Mouse (Mus musculus) neural tube, embryonic 14.5 days (tissue): ENCODE measurements around the gene Prc1. TPM values are rescaled to one million over a fixed set of nuclear protein-coding genes. Genes with fewer than 3 reads are reported as not detected.

ENCODE experiments used
- ATAC-seq: fragments of 200-750 bp; cut with Nextera tagmentation; 2 replicates; pipeline ENCODE4 v1.8.0; 2017; ENCODE audit warnings: low read depth, mild to moderate bottlenecking, moderate TSS enrichment, moderate library complexity
- H3K27ac ChIP-seq: fragments of 300-500 bp; sonication (generic); 2 replicates; pipeline ENCODE4 v1.5.1; 2014; ENCODE audit warnings: low read depth, mild to moderate bottlenecking, control low read depth, low read length, moderate library complexity, mixed read lengths
- H3K27me3 ChIP-seq: fragments of 300-500 bp; sonication (generic); 2 replicates; pipeline ENCODE4 v1.6.1; 2014; ENCODE audit warnings: low read length; ENCODE audit not compliant: control insufficient read depth, insufficient read depth
- H3K36me3 ChIP-seq: fragments of 300-500 bp; sonication (generic); 2 replicates; pipeline ENCODE4 v1.6.1; 2014; ENCODE audit warnings: low read length, mixed read lengths; ENCODE audit not compliant: control insufficient read depth, insufficient read depth
- H3K4me1 ChIP-seq: fragments of 300-500 bp; sonication (generic); 2 replicates; pipeline ENCODE4 v1.6.1; 2014; ENCODE audit warnings: low read length; ENCODE audit not compliant: control insufficient read depth, insufficient read depth
- H3K4me2 ChIP-seq: fragments of 300-500 bp; sonication (generic); 2 replicates; pipeline ENCODE4 v1.6.1; 2014; ENCODE audit warnings: mild to moderate bottlenecking, low read depth, low read length, control low read depth
- H3K4me3 ChIP-seq: fragments of 300-500 bp; sonication (generic); 2 replicates; pipeline ENCODE4 v1.5.1; 2014; ENCODE audit warnings: low read depth, low read length, control low read depth, mixed read lengths
- H3K9ac ChIP-seq: fragments of 300-500 bp; sonication (generic); replicated peaks from 2 replicates; pipeline ENCODE4 v1.6.1; 2014; ENCODE audit warnings: low read depth, mild to moderate bottlenecking, control low read depth, low read length, mixed read lengths
- H3K9me3 ChIP-seq: fragments of 300-500 bp; sonication (generic); 2 replicates; pipeline ENCODE4 v1.6.1; 2016; ENCODE audit warnings: low read length; ENCODE audit not compliant: control insufficient read depth
- WGBS: fragments of 180-500 bp; shearing (Covaris S2); extraction: QIAGEN DNeasy Blood & Tissue Kit; methylation state at CpG from one replicate; pipeline ENCODE4 v1.1.7; 2014; 5-methylcytosine and 5-hydroxymethylcytosine counted together
- polyA plus RNA-seq: library from polyadenylated mRNA; unstranded; fragments of >200 nt; fragmentation: Nextera tagmentation; extraction: Ambion mirVana; gene quantifications from 2 replicates; pipeline ENCODE4 v1.2.1, GENCODE M21; 2014

The Prc1 gene
- polyA plus RNA-seq, 1 experiment from 2014 or later, result 21.5 TPM

DNA sequence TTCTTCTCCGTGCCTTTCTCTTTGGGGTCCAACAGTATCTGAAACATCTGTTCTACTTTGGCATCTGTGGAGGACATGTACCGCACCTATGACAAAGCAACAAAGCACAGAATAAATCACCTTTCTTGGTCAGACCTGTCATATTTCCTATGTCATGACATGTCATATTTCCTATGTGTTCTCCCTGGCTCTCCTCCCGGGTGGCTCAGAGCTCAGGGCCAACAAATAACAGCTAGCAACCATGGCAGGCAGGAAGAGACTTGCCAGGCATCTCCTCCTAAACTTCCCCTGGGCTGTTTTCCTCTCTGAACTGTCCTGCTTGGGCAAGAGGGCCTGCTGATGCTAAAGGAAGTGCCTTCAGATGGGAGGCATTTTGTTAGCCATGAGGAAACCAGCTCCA lies 42.7 kb downstream of the Prc1 start:
- Histone ChIP-seq H3K9ac (no peak overlapping the region), H3K27ac (no peak overlapping the region), H3K4me2 (no peak overlapping the region), H3K9me3 (no peaks in the 10 kb centered on the region), H3K36me3 (peaks cover 44% of the 10 kb centered on the region), H3K4me3 (no peak overlapping the region), H3K27me3 (no peaks in the 10 kb centered on the region), H3K4me1 (peaks cover 28% of the 10 kb centered on the region)
- ATAC-seq, result no peak
- 94% methylated on average over 3 of the region's 3 CpGs for WGBS

DNA sequence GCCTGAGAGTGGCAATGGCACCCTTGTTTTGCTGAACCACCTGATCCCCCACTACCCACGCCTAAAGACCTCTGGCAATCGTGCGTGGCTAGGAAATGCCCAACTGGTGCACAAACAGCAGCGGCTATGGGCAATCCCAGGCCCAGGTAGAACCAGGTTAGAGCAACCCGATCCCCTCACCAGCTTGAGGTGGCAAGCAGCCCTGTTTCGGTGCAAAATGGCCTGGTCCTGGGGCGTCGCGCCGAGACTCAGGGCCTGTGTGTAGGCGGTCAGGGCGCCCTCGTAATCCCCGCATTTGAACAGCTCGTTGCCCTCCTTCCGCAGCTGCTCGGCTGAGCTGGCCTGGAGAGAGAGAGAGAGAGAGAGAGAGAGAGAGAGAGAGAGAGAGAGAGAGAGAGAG lies 45.1 kb downstream of the Prc1 start:
- no peaks in the 10 kb centered on the region for H3K27me3 ChIP-seq
- peak overlapping the region; percentile 65 for H3K9ac ChIP-seq
- no peak for ATAC-seq
- peak overlapping the region; percentile 58 for H3K27ac ChIP-seq
- peak overlapping the region; percentile 53 for H3K4me3 ChIP-seq
- peaks cover 20% of the 10 kb centered on the region for H3K36me3 ChIP-seq
- 4% methylated on average over 17 of the region's 17 CpGs for WGBS
- H3K9me3 ChIP-seq, result no peaks in the 10 kb centered on the region
- peak overlapping the region; percentile 85 for H3K4me2 ChIP-seq
- H3K4me1 ChIP-seq, result peaks cover 39% of the 10 kb centered on the region

DNA sequence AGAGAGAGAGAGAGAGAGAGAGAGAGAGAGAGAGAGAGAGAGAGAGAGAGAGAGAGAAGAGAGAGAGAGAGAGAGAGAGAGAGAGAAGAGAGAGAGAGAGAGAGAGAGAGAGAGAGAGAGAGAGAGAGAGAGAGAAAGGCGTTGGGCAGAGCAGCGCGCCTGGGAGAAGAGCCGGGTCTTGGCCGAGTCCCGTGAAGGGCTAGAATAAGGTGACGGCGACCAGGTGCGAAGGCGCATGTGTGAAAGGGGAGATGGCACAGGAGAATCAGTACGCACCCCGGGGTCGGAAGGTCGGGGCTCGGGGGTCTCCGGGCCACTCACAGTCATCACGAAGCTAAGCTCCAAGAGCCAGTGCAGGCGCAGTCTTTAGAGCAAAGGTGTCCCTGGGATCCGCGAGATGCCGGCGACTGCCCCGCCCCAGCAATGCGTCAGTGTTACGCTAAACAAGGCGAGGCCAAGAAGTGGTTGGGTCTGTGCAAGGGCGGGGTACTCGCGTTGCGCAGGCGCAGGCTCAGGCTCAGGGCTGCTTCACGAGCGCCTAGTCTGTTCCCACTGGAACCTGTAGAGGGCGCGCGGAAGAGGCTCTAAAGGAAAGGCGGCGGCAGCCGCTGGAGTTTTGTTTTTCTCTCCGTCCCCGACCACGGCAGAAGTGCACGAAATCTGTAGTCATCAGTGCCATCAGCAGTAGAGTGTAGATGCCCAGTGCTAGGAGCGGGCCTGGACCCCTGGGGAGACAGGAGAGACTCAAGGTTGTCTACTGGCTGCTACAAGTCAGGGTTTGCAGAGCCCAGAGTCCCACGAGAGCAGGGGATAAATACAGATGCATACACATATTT lies 45.8 kb downstream of the Prc1 start:
- H3K9ac ChIP-seq, result peak overlapping the region; percentile 65
- WGBS, result under 1% methylated on average over 45 of the region's 45 CpGs
- no peaks in the 10 kb centered on the region for H3K27me3 ChIP-seq
- peak overlapping the region; percentile 53 for H3K4me3 ChIP-seq
- ATAC-seq, result peak; percentile 97
- H3K27ac ChIP-seq, result peak overlapping the region; percentile 58
- H3K4me1 ChIP-seq, result peaks cover 38% of the 10 kb centered on the region
- H3K4me2 ChIP-seq, result peak overlapping the region; percentile 85
- peaks cover 14% of the 10 kb centered on the region for H3K36me3 ChIP-seq
- H3K9me3 ChIP-seq, result no peaks in the 10 kb centered on the region

DNA sequence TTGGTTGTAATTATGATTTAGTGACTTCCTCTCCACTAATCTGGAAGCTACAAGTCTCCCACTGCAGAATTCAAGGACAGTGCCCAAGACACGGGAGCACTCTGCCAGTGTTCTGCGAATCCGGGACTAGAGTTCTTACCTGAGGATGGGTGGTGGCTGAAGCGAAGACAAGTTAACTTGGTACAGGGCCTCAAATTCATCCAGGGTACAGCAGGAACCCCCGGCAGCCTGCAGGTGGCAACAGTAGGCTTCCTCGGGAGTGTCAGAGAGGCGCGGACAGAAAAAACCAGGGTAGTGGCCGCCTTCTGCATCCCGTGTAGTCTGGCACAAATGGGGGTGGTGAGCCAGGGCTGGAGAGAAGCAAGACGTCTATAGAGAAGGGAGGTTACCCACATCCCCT lies 46.5 kb downstream of the Prc1 start, which contains the start of gene Unc45a:
Gene Unc45a, minus strand, starts transcription at position 213 of the 400 bp plus-strand sequence.
- Histone ChIP-seq H3K9ac (peak within 1 kb of the TSS; percentile 65), H3K36me3 (peaks cover 10% of the 10 kb centered on the region), H3K27ac (peak within 1 kb of the TSS; percentile 58), H3K27me3 (no peaks in the 10 kb centered on the region), H3K4me3 (peak within 1 kb of the TSS; percentile 53), H3K9me3 (no peaks in the 10 kb centered on the region), H3K4me1 (peaks cover 34% of the 10 kb centered on the region), H3K4me2 (peak within 1 kb of the TSS; percentile 85)
- peak; percentile 35 for ATAC-seq
- 3% methylated on average over 11 of the region's 11 CpGs for WGBS

DNA sequence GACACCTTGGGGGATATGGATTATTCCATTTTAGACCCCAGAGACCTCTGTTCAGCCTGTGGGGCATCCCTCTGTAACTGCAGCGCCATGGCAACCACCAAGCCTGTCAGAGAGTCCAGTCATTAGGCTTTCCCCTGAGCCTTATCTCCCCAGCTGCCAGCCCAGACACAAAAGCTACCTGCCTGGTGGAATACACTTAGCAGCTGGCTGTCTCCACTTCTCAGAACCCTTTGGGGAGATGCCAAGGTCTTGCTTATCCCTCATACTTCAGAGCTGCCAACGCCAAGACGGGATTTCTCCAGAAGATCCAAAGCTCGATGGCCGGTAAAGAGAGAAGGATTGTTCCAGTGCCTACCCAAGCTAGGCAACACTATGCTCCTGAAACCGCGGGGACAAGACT lies 47.5 kb downstream of the Prc1 start:
- H3K36me3 ChIP-seq, result no peaks in the 10 kb centered on the region
- H3K27me3 ChIP-seq, result no peaks in the 10 kb centered on the region
- H3K4me1 ChIP-seq, result peaks cover 34% of the 10 kb centered on the region
- ATAC-seq, result no peak
- WGBS, result 65% methylated on average over 7 of the region's 7 CpGs
- H3K27ac ChIP-seq, result 0 out of 2 replicates have a peak overlapping the region, but pooled peaks have one; percentile 23
- no peak overlapping the region for H3K4me2 ChIP-seq
- H3K9me3 ChIP-seq, result no peaks in the 10 kb centered on the region
- H3K4me3 ChIP-seq, result no peak overlapping the region
- H3K9ac ChIP-seq, result no peak overlapping the region

DNA sequence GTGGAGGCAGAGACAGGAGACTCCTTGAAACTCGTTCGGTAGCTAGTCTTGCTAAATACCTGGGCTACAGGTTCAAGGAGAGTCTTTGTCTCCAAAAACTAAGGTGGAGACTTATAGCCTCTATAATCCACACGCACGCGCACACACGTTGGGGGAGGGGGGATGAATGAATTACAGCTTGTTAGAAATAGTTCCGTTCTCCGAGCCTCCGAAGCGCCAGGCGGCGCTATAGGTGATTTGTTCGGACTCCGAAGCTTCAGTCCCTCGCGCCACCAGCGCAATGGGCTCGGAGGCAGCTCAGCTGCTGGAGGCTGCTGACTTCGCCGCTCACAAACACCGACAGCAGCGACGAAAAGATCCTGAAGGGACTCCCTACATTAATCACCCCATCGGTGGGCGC lies 48.6 kb downstream of the Prc1 start, which contains the start of gene Hddc3:
Gene Hddc3, plus strand, starts transcription at position 247 of the 400 bp plus-strand sequence.
- Histone ChIP-seq H3K4me3 (peak within 1 kb of the TSS; percentile 44), H3K4me2 (peak within 1 kb of the TSS; percentile 80), H3K27me3 (no peaks in the 10 kb centered on the region), H3K9me3 (no peaks in the 10 kb centered on the region), H3K27ac (peak within 1 kb of the TSS; percentile 73), H3K36me3 (no peaks in the 10 kb centered on the region), H3K9ac (peak within 1 kb of the TSS; percentile 72), H3K4me1 (peaks cover 31% of the 10 kb centered on the region)
- WGBS, result 2% methylated on average over 25 of the region's 25 CpGs
- ATAC-seq, result peak; percentile 26

DNA sequence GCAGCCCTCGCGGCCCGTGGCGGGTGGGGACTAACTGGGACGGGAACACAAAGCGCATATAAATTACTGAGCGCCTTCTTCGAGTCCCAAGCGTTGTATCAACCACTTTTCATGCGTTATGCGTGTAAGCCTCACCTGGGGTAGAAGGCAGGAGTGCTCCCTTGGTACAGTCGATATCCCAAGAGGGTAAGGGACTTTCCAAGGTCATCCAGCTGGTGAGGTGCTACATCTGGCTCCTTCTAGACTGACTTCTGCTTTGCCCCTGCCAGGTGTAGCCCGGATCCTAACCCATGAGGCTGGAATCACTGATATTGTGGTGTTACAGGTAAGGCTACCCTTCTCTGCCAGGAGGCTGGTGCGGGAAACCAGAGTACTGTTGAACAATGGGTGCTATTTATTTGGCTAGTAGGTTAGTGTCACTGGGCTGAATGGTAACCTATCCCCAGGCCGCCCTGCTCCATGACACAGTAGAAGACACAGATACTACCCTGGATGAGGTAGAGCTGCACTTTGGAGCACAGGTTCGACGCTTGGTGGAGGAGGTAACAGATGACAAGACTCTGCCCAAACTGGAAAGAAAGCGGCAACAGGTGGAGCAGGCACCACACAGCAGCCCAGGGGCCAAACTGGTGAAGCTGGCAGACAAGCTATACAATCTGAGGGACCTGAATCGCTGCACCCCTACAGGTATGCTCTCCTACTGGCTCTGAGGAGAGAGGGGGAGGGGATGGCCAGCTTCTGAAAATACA lies 49.2 kb downstream of the Prc1 start:
- peak overlapping the region; percentile 72 for H3K9ac ChIP-seq
- H3K36me3 ChIP-seq, result no peaks in the 10 kb centered on the region
- no peaks in the 10 kb centered on the region for H3K9me3 ChIP-seq
- H3K27ac ChIP-seq, result peak overlapping the region; percentile 73
- H3K4me1 ChIP-seq, result peaks cover 25% of the 10 kb centered on the region
- peak overlapping the region; percentile 44 for H3K4me3 ChIP-seq
- H3K27me3 ChIP-seq, result no peaks in the 10 kb centered on the region
- H3K4me2 ChIP-seq, result peak overlapping the region; percentile 80
- ATAC-seq, result peak; percentile 7
- WGBS, result 25% methylated on average over 19 of the region's 19 CpGs

DNA sequence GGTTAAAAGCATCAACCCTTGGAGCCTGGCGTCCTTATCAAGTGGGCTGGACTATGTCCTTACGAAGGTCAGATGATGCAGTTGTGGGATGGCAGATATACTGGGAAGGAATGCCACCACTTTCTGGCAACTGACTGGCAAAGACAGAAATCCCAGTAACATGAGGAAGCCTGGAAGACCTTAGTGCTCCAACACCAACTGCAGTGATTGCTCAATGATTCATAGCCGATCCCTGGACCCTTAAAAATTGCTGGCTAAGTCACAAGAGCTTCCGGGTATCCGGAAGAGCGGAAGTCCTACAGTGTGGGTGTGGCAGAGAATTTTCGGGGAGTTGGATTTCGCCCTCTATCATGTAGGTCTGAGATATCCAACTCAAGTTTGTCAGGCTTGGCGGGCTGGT lies 51.9 kb downstream of the Prc1 start:
- Histone ChIP-seq H3K4me1 (peaks cover 16% of the 10 kb centered on the region), H3K9me3 (no peaks in the 10 kb centered on the region), H3K27me3 (no peaks in the 10 kb centered on the region), H3K27ac (no peak overlapping the region), H3K9ac (no peak overlapping the region), H3K4me3 (no peak overlapping the region), H3K4me2 (no peak overlapping the region), H3K36me3 (peaks cover 15% of the 10 kb centered on the region)
- 95% methylated on average over 9 of the region's 9 CpGs for WGBS
- ATAC-seq, result no peak

DNA sequence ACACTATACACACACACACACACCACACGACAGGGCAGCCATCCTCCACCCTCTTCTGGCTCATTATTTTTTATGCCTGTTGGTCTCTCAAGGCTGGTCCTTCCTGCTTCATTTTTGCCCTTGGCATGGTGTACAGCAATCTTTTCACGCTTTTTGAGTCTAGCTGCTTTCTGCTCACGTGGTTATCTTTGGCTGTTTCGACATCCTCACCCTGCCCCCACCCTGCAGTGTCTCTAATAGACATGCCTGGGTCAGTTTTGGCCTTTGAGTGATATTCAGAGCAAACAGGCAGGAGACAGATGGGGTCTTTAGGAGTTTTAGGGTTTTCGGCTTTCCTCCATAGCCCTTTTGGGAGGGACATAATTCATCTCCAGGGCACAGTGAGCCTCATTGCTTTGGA lies 52.6 kb downstream of the Prc1 start:
- WGBS, result 83% methylated on average over 5 of the region's 5 CpGs
- Histone ChIP-seq H3K9me3 (no peaks in the 10 kb centered on the region), H3K4me3 (no peak overlapping the region), H3K27ac (no peak overlapping the region), H3K9ac (no peak overlapping the region), H3K4me1 (peaks cover 12% of the 10 kb centered on the region), H3K4me2 (no peak overlapping the region), H3K27me3 (no peaks in the 10 kb centered on the region), H3K36me3 (peaks cover 20% of the 10 kb centered on the region)
- no peak for ATAC-seq
